Mouse (Mus musculus) intestine, embryonic 16.5 days (tissue): ENCODE results near the gene Npm1. TPM values are rescaled to one million over a fixed set of nuclear protein-coding genes. Genes with fewer than 3 reads are reported as not detected.
A peak's percentile ranks its signal among the peaks of the same experiment; 100 is the strongest.

Experiments used
- ATAC-seq: fragments of 200-750 bp; cut with Nextera tagmentation; 2 replicates; pipeline ENCODE4 v1.8.0; 2017; ENCODE audit warnings: moderate TSS enrichment, moderate library complexity
- H3K27ac ChIP-seq: fragments of 300-500 bp; sonication (generic); 2 replicates; pipeline ENCODE4 v1.5.1; 2014; ENCODE audit warnings: mild to moderate bottlenecking, low read length
- H3K27me3 ChIP-seq: fragments of 300-500 bp; sonication (generic); replicated peaks from 2 replicates; pipeline ENCODE4 v1.6.1; 2014; ENCODE audit warnings: low read length, control low read depth, mixed read lengths; ENCODE audit not compliant: control insufficient read depth, insufficient read depth
- H3K36me3 ChIP-seq: fragments of 300-500 bp; sonication (generic); 2 replicates; pipeline ENCODE4 v1.6.1; 2014; ENCODE audit warnings: low read length, control low read depth; ENCODE audit not compliant: control insufficient read depth, insufficient read depth
- H3K4me1 ChIP-seq: fragments of 300-500 bp; sonication (generic); 2 replicates; pipeline ENCODE4 v1.6.1; 2014; ENCODE audit warnings: low read length, control low read depth, mixed read lengths; ENCODE audit not compliant: control insufficient read depth, insufficient read depth
- H3K4me2 ChIP-seq: fragments of 300-500 bp; sonication (generic); 2 replicates; pipeline ENCODE4 v1.6.1; 2014; ENCODE audit warnings: low read depth, low read length, control low read depth
- H3K4me3 ChIP-seq: fragments of 300-500 bp; sonication (generic); 2 replicates; pipeline ENCODE4 v1.5.1; 2014; ENCODE audit warnings: mild to moderate bottlenecking, low read length
- H3K9ac ChIP-seq: fragments of 300-500 bp; sonication (generic); 2 replicates; pipeline ENCODE4 v1.6.1; 2014; ENCODE audit warnings: low read depth, low read length
- H3K9me3 ChIP-seq: fragments of 300-500 bp; sonication (generic); 2 replicates; pipeline ENCODE4 v1.6.1; 2016; ENCODE audit warnings: low read length, control low read depth; ENCODE audit not compliant: control insufficient read depth
- WGBS: fragments of 180-500 bp; shearing (Covaris S2); extraction: QIAGEN DNeasy Blood & Tissue Kit; methylation state at CpG from one replicate; pipeline ENCODE4 v1.1.7; 2014; 5-methylcytosine and 5-hydroxymethylcytosine counted together
- polyA plus RNA-seq: library from polyadenylated mRNA; unstranded; fragments of >200 nt; fragmentation: Nextera tagmentation; extraction: Ambion mirVana; gene quantifications from 2 replicates; pipeline ENCODE4 v1.2.1, GENCODE M21; 2015

The Npm1 gene
- 689 and 790 TPM in 2 replicates for polyA plus RNA-seq

- H3K4me2 ChIP-seq, result peak within 1 kb of the TSS; percentile 83
- H3K27me3 ChIP-seq, result no peaks in the 10 kb centered on the region
- peak within 1 kb of the TSS; percentile 84 for H3K27ac ChIP-seq
- WGBS, result 2% methylated on average over 49 of the region's 49 CpGs
- H3K9me3 ChIP-seq, result no peaks in the 10 kb centered on the region
- peak within 1 kb of the TSS; percentile 94 for H3K9ac ChIP-seq
- no peaks in the 10 kb centered on the region for H3K36me3 ChIP-seq
- peaks cover 4% of the 10 kb centered on the region; the same call in 1 of the 2 replicates for H3K4me1 ChIP-seq
- peak; percentile 97 for ATAC-seq
- peak within 1 kb of the TSS; percentile 87 for H3K4me3 ChIP-seq
Observed at GRCm38 (mm10) chr11:33162998-33163506, at the start of gene Npm1. Gene Npm1, minus strand, starts transcription at chr11:33163206.

DNA sequence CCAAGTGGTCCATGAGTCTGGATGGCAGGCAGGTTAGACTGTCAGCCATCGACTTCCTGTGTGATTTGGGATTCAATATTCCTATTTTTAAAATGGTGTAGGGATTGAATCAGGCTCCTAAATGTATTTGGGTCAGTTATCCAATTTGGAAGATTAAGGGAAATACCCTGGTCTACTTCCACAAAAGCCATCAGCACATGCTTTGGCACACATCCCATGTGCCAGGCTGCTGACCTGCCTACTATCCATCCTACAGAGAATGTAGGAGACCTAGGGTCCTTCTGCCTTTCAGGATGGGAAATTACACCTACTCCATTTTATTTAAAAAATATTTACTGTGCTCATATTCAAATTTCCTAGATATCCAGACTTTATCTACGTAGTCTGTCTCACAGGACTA, 44.4 kb upstream of the Npm1 start:
- WGBS, result 80% methylated on average over 2 of the region's 2 CpGs
- Histone ChIP-seq H3K4me1 (peaks cover 11% of the 10 kb centered on the region), H3K27me3 (peaks cover 53% of the 10 kb centered on the region), H3K36me3 (no peaks in the 10 kb centered on the region), H3K4me2 (no peak overlapping the region), H3K4me3 (no peak overlapping the region), H3K9ac (no peak overlapping the region), H3K9me3 (no peaks in the 10 kb centered on the region), H3K27ac (no peak overlapping the region)
- ATAC-seq, result no peak

- H3K36me3 ChIP-seq, result no peaks in the 10 kb centered on the region
- ATAC-seq, result no peak
Observed at GRCm38 (mm10) chr11:33204966-33205365, 42.0 kb upstream of the Npm1 start.

GRCm38 (mm10) chr11:33204329-33204705, 41.3 kb upstream of the Npm1 start:
- no peak for ATAC-seq
- no peaks in the 10 kb centered on the region for H3K9me3 ChIP-seq
- no peak overlapping the region for H3K4me3 ChIP-seq
- H3K4me2 ChIP-seq, result no peak overlapping the region
- no peak overlapping the region for H3K9ac ChIP-seq
- H3K4me1 ChIP-seq, result peaks cover 25% of the 10 kb centered on the region
- H3K27ac ChIP-seq, result no peak overlapping the region
- H3K27me3 ChIP-seq, result peaks cover 79% of the 10 kb centered on the region
- no peaks in the 10 kb centered on the region for H3K36me3 ChIP-seq
- WGBS, result 2% methylated on average over 18 of the region's 18 CpGs

More at GRCm38 (mm10) chr11:33204966-33205365, 42.0 kb upstream of the Npm1 start:
- Histone ChIP-seq H3K4me2 (no peak overlapping the region), H3K9ac (no peak overlapping the region), H3K9me3 (no peaks in the 10 kb centered on the region), H3K4me3 (no peak overlapping the region), H3K4me1 (peaks cover 25% of the 10 kb centered on the region), H3K27me3 (peaks cover 73% of the 10 kb centered on the region), H3K27ac (no peak overlapping the region)
- 9% methylated on average over 3 of the region's 3 CpGs for WGBS

DNA sequence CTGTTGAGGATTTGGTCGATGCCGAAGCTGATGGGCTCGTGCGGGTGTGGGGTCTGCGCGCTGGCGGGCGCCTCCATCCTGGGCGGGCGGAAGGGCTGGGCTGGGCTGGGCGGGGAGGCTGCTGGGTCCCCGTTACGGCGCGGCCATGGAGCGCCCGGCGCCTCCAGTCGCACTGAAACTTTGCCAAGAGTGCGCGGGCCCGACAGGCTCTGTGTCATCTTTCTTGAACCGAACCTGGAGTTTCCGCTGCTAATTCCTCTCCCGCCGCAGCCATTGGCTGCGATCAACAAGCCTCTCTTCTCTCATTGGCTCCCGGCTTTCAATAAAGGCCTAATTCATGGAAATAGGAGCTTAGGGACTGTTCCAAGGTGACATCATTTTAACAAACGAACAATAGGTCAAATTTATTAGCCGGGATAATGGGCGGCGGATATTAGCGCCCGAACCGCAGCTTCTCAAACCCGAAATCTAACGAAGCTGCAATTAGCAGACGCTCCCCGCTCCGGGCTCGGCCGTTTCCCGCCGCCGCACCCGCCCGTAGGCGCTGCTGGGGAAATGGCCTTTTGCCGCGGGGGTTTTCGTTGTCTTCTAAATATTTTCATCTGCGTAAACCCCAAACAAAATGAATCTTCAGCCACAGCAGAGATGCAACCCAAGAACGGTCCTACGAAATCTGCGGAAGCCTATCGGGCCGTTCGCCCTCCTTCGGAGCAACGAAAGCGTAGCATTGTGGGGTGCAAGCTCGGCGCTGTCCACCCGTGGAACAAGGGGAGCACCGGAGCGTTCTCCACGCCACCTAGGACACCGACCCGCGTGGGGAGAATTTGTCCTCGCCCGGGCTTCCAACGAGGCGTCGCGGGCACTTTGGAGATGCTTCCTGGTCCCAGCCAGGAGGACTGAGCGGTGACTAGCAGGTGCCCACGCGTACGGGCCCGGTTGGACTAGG, 40.6 kb upstream of the Npm1 start, which contains the start of gene Tlx3:
Gene Tlx3, minus strand, starts transcription at position 207 of the 946 bp plus-strand sequence.
- ATAC-seq, result no peak
- Histone ChIP-seq H3K4me2 (peak within 1 kb of the TSS; percentile 38), H3K4me1 (peaks cover 25% of the 10 kb centered on the region), H3K9ac (no peak within 1 kb of the TSS), H3K9me3 (no peaks in the 10 kb centered on the region), H3K27me3 (peaks cover 86% of the 10 kb centered on the region), H3K27ac (no peak within 1 kb of the TSS), H3K36me3 (no peaks in the 10 kb centered on the region), H3K4me3 (peak within 1 kb of the TSS; percentile 33)
- under 1% methylated on average over 81 of the region's 81 CpGs for WGBS

- no peaks in the 10 kb centered on the region for H3K9me3 ChIP-seq
- peaks cover 25% of the 10 kb centered on the region for H3K4me1 ChIP-seq
- under 1% methylated on average over 47 of the region's 47 CpGs for WGBS
- H3K9ac ChIP-seq, result no peak overlapping the region
- no peak for ATAC-seq
- H3K27ac ChIP-seq, result no peak overlapping the region
- no peaks in the 10 kb centered on the region for H3K36me3 ChIP-seq
- peak overlapping the region; percentile 33 for H3K4me3 ChIP-seq
- H3K4me2 ChIP-seq, result peak overlapping the region; percentile 38
- H3K27me3 ChIP-seq, result peaks cover 92% of the 10 kb centered on the region
Observed at GRCm38 (mm10) chr11:33202972-33203371, 40.0 kb upstream of the Npm1 start.

DNA sequence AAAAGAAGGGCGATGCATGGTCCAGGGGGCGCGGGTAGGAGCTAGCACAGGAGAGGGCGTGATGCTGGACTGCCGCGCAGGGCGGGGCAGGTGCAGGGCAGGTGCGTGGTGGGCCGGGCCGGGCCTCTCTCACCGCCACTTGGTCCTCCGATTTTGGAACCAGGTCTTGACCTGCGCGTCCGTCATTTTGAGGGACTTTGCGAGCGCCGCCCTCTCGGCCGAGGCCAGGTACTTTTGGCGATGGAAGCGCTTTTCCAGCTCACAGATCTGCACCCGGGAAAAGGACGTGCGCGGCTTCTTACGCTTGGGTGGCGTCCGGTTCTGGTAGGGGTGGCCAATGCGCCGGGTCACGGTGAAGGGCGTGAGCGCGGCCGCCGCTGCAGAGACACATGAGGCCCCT, 39.3 kb upstream of the Npm1 start:
- Histone ChIP-seq H3K9ac (no peak overlapping the region), H3K4me1 (peaks cover 25% of the 10 kb centered on the region), H3K27ac (no peak overlapping the region), H3K9me3 (no peaks in the 10 kb centered on the region), H3K4me2 (no peak overlapping the region), H3K27me3 (peaks cover 93% of the 10 kb centered on the region), H3K4me3 (no peak overlapping the region), H3K36me3 (no peaks in the 10 kb centered on the region)
- WGBS, result 2% methylated on average over 37 of the region's 37 CpGs
- ATAC-seq, result no peak

DNA sequence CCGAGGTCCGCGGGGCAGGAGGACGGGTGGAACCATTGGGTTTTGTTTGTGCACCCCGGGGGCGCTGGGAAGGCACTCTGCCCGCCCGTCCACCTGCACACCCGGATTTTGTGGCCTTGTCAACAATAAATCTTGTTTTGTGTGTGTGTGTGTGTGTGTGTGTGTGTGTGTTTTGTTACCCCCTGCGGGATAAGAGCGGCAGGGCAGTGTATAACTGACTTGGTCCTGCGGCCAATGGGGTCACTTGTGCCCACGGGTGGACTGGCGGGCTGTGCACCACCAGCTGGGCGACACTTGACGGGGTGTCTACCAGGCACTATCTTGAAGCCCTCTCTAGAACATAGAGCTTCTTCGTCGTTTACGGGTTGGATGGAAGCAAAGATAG, 38.6 kb upstream of the Npm1 start:
- Histone ChIP-seq H3K36me3 (no peaks in the 10 kb centered on the region), H3K9me3 (no peaks in the 10 kb centered on the region), H3K27ac (no peak overlapping the region), H3K9ac (no peak overlapping the region), H3K4me1 (peaks cover 25% of the 10 kb centered on the region), H3K4me2 (peak overlapping the region; percentile 32; the same call in 1 of the 2 replicates), H3K4me3 (peak overlapping the region; percentile 36), H3K27me3 (peaks cover 96% of the 10 kb centered on the region)
- ATAC-seq, result no peak
- 3% methylated on average over 19 of the region's 19 CpGs for WGBS

DNA sequence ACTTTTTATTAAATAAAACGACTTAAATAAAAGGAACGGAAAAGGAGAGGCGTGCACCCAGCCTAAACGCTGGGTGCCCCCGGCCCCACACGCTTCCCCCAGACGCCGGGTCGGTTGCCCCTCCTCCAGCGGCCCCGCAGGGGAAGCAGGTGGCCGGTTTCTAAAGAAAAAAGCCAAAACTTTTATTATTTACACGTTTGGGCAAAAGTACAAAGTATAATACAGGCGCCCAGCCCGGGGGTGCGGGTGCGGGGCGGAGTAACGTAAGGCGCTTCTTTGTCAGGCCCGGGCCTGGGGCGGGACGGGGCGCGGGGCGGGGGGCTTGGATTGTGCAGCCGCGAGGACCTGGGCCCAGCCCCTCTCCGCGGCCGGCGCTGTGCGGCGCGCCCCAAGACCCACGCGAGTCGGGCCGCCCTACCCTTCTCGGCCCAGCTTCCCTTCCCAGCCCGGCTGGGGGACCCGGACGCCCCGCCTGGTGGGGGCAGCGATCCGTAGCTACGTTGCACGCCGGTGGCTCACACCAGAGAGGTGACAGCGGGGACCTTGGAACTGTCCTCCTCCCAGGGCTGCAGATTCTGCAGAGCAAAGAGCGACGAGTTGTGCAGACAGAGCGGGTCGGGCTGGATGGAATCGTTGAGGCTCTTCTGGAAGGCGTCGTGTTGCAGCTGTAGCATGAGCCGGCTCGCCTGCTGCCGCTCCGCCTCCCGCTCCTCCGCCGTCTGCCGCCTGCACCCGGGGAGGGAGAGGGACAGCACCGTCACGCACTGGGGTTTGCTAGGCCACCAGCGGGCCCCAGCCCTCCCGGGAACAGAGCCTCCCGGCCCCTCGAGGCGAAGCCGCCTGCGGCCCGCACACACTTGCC, 38.0 kb upstream of the Npm1 start:
- ATAC-seq, result peak; percentile 71
- Histone ChIP-seq H3K4me1 (peaks cover 25% of the 10 kb centered on the region), H3K4me3 (peak overlapping the region; percentile 36), H3K4me2 (peak overlapping the region; percentile 44), H3K27me3 (peaks cover 96% of the 10 kb centered on the region), H3K9me3 (no peaks in the 10 kb centered on the region), H3K36me3 (no peaks in the 10 kb centered on the region), H3K27ac (no peak overlapping the region), H3K9ac (no peak overlapping the region)
- under 1% methylated on average over 75 of the region's 76 CpGs for WGBS
